Mouse (Mus musculus) naive thymus-derived CD4-positive, alpha-beta T cell, adult 2 months (primary cell): ENCODE measurements around the gene Borcs8.

Experiments used
- DNase-seq: peaks from one replicate; pipeline ENCODE4 v3.0.0-alpha.2; 2011; ENCODE audit warnings: low read depth

Borcs8 gene

GRCm38 (mm10) chr8:70179082-70179481 is 39.8 kb downstream of the Borcs8 start:
- DNase-seq, result peak; percentile 29

DNA sequence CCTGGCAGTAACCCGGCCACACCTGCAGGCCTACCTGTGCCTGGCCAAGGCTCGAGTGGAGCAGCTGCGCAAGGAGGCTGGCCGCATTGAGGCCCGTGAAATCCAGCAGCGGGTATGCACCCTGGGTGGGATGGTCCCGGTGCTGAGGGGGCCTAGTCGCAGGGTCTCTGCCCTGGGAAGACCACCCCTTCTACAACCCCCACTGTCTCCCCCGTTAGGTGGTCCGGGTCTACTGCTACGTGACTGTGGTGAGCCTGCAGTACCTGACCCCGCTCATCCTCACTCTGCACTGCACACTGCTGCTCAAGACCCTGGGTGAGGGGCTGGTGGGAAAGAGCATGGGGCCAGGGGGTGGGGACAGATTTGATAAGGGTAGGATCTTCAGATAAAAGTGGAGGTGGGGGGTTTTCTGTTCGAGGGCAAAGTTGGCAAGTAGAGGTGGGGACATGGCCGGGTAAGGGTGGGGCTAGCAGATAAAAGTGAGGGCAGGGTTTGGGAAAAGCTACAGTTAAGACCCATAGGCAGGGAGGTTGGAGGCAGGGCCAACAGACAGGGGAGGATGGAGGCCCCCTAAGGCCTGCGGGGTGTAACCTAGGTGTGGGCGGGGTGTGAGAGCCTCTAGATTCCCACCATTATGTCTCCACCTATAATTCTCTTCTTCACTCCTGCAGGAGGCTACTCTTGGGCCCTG is 42.1 kb downstream of the Borcs8 start:
- DNase-seq, result no peak

GRCm38 (mm10) chr8:70181903-70182252 is 42.6 kb downstream of the Borcs8 start:
- DNase-seq, result no peak

DNA sequence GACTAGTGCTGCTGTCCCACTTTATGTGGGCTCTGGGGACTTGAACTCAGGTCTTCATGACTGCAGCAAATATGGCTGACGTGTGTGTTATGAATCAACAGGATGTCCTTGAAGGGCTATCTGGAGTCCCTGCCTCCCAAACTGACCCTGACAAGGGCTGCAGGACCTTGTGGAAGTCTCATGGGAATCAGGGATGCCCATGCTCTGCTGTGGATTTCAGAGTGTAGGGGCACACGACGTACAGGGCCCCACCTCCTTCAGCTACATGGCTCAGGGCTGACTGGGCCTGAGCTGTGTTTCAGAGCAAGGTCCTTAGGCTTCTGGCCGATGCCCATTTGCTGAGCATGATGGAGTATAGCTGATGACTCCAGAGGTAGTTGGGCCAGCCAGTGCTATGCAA is 43.9 kb downstream of the Borcs8 start:
- DNase-seq, result no peak

- no peak for DNase-seq
These were observed 49.4 kb downstream of the Borcs8 start for GRCm38 (mm10) chr8:70188707-70189106.

GRCm38 (mm10) chr8:70193238-70193637 is 53.9 kb downstream of the Borcs8 start:
- no peak for DNase-seq

DNA sequence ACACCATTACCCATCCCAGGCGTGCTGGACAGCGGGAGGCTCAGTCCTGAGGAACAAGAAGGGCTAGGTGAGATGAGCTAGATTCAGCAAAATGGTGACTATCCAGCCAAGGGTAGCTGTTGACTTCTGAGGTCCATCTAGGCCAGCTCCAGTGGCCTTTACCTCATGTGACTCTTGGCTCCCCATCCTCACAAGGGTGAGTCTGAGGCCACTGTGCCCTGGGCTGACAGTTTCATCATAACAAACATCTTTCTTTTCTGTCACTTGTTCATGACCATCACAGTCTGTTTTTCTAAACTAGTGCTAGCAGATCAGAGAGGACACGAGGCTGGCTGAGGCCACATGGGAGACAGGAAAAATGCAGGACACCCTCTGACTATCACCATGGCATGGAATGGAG is 54.9 kb downstream of the Borcs8 start:
- DNase-seq, result no peak

GRCm38 (mm10) chr8:70195762-70196161 is 56.5 kb downstream of the Borcs8 start:
- DNase-seq, result no peak
